Mouse (Mus musculus): ENCODE measurements around the gene Ank.

DNA sequence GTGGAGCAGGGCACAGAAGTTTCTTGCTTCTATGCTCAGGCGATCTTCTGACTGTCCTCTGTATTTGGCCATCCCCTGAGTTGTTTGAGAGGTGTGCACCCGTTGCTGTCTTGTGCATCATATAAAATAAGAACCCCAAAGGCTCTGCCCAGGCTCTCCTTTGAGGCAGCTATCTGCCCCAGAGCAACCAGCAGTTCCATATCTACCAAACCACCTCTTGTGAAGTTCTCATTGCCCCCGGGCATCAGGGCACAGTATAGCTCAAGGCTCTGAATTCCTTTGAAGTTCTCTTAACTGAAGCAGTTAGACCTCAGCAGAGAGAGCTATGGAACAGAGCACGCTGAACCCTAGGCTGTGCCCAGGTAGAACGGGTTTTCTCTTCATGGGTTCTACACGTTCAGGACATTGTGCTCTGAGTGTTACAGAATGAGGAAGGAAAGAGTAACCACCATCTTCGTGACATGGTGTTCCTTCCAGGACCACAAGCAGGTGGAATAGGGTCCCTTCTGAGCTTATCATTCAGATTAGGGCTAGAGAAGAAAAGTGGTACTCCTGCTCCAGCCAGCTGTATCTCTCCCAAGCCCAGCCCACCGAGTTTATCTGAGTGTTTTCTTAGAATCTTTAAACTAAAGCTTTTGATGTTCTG lies 25.1 kb downstream of the Ank start:
- no peak for TF ChIP-seq CTCF (IDR thresholded peaks at IDR 0.05; ENCODE audit: low read depth)
- TF ChIP-seq EP300 (optimal IDR thresholded peaks at IDR 0.05): no peak
